Mouse (Mus musculus) midbrain, embryonic 13.5 days (tissue): ENCODE measurements at regions not wholly inside any gene's neighbourhood (a gene's known extent, or its start where the extent isn't known, plus 50 kb on each side); places are given as distances from the start of the nearest gene placed in this dataset.

ENCODE experiments used
- ATAC-seq: fragments of 200-750 bp; cut with Nextera tagmentation; 2 replicates; pipeline ENCODE4 v1.8.0; 2017; ENCODE audit warnings: mild to moderate bottlenecking, moderate TSS enrichment, moderate library complexity
- H3K27ac ChIP-seq: fragments of 300-500 bp; sonication (generic); 2 replicates; pipeline ENCODE4 v1.5.1; 2015; ENCODE audit warnings: inconsistent platforms, mild to moderate bottlenecking, moderate library complexity
- H3K27me3 ChIP-seq: fragments of 300-500 bp; sonication (generic); 2 replicates; pipeline ENCODE4 v1.6.1; 2015; ENCODE audit warnings: mild to moderate bottlenecking, inconsistent platforms
- H3K36me3 ChIP-seq: fragments of 300-500 bp; sonication (generic); 2 replicates; pipeline ENCODE4 v1.6.1; 2015; ENCODE audit warnings: mild to moderate bottlenecking, inconsistent platforms
- H3K4me1 ChIP-seq: fragments of 300-500 bp; sonication (generic); replicated peaks from 2 replicates; pipeline ENCODE4 v1.6.1; 2015; ENCODE audit warnings: inconsistent platforms
- H3K4me2 ChIP-seq: fragments of 300-500 bp; sonication (generic); replicated peaks from 2 replicates; pipeline ENCODE4 v1.6.1; 2015; ENCODE audit warnings: moderate library complexity, mild to moderate bottlenecking, inconsistent platforms
- H3K4me3 ChIP-seq: fragments of 300-500 bp; sonication (generic); replicated peaks from 2 replicates; pipeline ENCODE4 v1.5.1; 2015; ENCODE audit warnings: mild to moderate bottlenecking, inconsistent platforms
- H3K9ac ChIP-seq: fragments of 300-500 bp; sonication (generic); replicated peaks from 2 replicates; pipeline ENCODE4 v1.6.1; 2015; ENCODE audit warnings: mild to moderate bottlenecking, inconsistent platforms
- H3K9me3 ChIP-seq: fragments of 300-500 bp; sonication (generic); 2 replicates; pipeline ENCODE4 v1.6.1; 2016; ENCODE audit warnings: mild to moderate bottlenecking, inconsistent platforms
- WGBS: fragments of 180-500 bp; shearing (Covaris S2); methylation state at CpG from one replicate; pipeline ENCODE4 v1.1.7; 2015; 5-methylcytosine and 5-hydroxymethylcytosine counted together

- no peaks in the 10 kb centered on the region for H3K9me3 ChIP-seq
- H3K4me1 ChIP-seq: no peaks in the 10 kb centered on the region; the same call in 1 of the 2 replicates
- no peak overlapping the region for H3K9ac ChIP-seq
- no peak overlapping the region for H3K27ac ChIP-seq
- WGBS: 87% methylated on average over 5 of the region's 5 CpGs
- no peaks in the 10 kb centered on the region for H3K36me3 ChIP-seq
- no peak overlapping the region for H3K4me2 ChIP-seq
- 0 out of 2 replicates have a peak, but pooled peaks cover 4% of the 10 kb centered on the region for H3K27me3 ChIP-seq
- no peak overlapping the region for H3K4me3 ChIP-seq
- ATAC-seq: no peak
Measured at GRCm38 (mm10) chr14:24803001-24803655, 316.2 kb downstream of the Rps24 start.

- no peak overlapping the region for H3K9ac ChIP-seq
- H3K4me2 ChIP-seq: no peak overlapping the region
- ATAC-seq: no peak
- H3K27ac ChIP-seq: no peak overlapping the region
- peaks cover 6% of the 10 kb centered on the region for H3K4me1 ChIP-seq
- H3K27me3 ChIP-seq: no peaks in the 10 kb centered on the region
- H3K36me3 ChIP-seq: no peaks in the 10 kb centered on the region
- 22% methylated on average over 7 of the region's 7 CpGs for WGBS
- H3K9me3 ChIP-seq: no peaks in the 10 kb centered on the region
- no peak overlapping the region for H3K4me3 ChIP-seq
Measured at GRCm38 (mm10) chr14:24807061-24807460, 320.1 kb downstream of the Rps24 start.

GRCm38 (mm10) chr14:24822876-24823567 lies 336.1 kb downstream of the Rps24 start:
- no peak overlapping the region for H3K4me3 ChIP-seq
- H3K4me2 ChIP-seq: no peak overlapping the region
- no peaks in the 10 kb centered on the region for H3K9me3 ChIP-seq
- WGBS: 85% methylated on average over 13 of the region's 13 CpGs
- H3K9ac ChIP-seq: no peak overlapping the region
- peaks cover 55% of the 10 kb centered on the region for H3K4me1 ChIP-seq
- H3K27me3 ChIP-seq: no peaks in the 10 kb centered on the region
- H3K27ac ChIP-seq: no peak overlapping the region
- no peak for ATAC-seq
- no peaks in the 10 kb centered on the region for H3K36me3 ChIP-seq

- H3K4me3 ChIP-seq: no peak overlapping the region
- H3K9me3 ChIP-seq: no peaks in the 10 kb centered on the region
- H3K36me3 ChIP-seq: no peaks in the 10 kb centered on the region
- H3K27me3 ChIP-seq: no peaks in the 10 kb centered on the region
- H3K4me1 ChIP-seq: peaks cover 68% of the 10 kb centered on the region
- H3K4me2 ChIP-seq: no peak overlapping the region
- ATAC-seq: no peak
- no peak overlapping the region for H3K9ac ChIP-seq
- H3K27ac ChIP-seq: peak overlapping the region; percentile 96
- 5% methylated on average over 2 of the region's 2 CpGs for WGBS
Measured at GRCm38 (mm10) chr14:24824351-24824750, 337.4 kb downstream of the Rps24 start.

GRCm38 (mm10) chr14:24825722-24826386 lies 338.9 kb downstream of the Rps24 start:
- Histone ChIP-seq H3K4me3 (no peak overlapping the region), H3K27me3 (no peaks in the 10 kb centered on the region), H3K27ac (peak overlapping the region; percentile 96), H3K9me3 (no peaks in the 10 kb centered on the region), H3K9ac (no peak overlapping the region), H3K4me2 (peak overlapping the region; percentile 32; the same call in 1 of the 2 replicates), H3K4me1 (peaks cover 70% of the 10 kb centered on the region), H3K36me3 (no peaks in the 10 kb centered on the region)
- ATAC-seq: no peak
- 26% methylated on average over 11 of the region's 11 CpGs for WGBS

- peaks cover 74% of the 10 kb centered on the region for H3K4me1 ChIP-seq
- no peak overlapping the region for H3K4me3 ChIP-seq
- peak overlapping the region; percentile 32 for H3K4me2 ChIP-seq
- H3K9me3 ChIP-seq: no peaks in the 10 kb centered on the region
- no peaks in the 10 kb centered on the region for H3K27me3 ChIP-seq
- peak; percentile 69 for ATAC-seq
- H3K9ac ChIP-seq: 0 out of 2 replicates have a peak overlapping the region, but pooled peaks have one; percentile 53
- H3K27ac ChIP-seq: peak overlapping the region; percentile 96
- WGBS: 3% methylated on average over 13 of the region's 13 CpGs
- H3K36me3 ChIP-seq: no peaks in the 10 kb centered on the region
Measured at GRCm38 (mm10) chr14:24826471-24827337, 339.8 kb downstream of the Rps24 start.

- Histone ChIP-seq H3K27ac (peak overlapping the region; percentile 96), H3K4me3 (no peak overlapping the region), H3K4me1 (peaks cover 76% of the 10 kb centered on the region), H3K27me3 (no peaks in the 10 kb centered on the region), H3K9me3 (no peaks in the 10 kb centered on the region), H3K36me3 (no peaks in the 10 kb centered on the region), H3K4me2 (peak overlapping the region; percentile 32), H3K9ac (peak overlapping the region; percentile 53)
- ATAC-seq: peak; percentile 81
- 4% methylated on average over 8 of the region's 8 CpGs for WGBS
Measured at GRCm38 (mm10) chr14:24827381-24828031, 340.6 kb downstream of the Rps24 start.

- no peak overlapping the region for H3K9ac ChIP-seq
- ATAC-seq: no peak
- H3K4me3 ChIP-seq: no peak overlapping the region
- H3K9me3 ChIP-seq: no peaks in the 10 kb centered on the region
- no peak overlapping the region for H3K4me2 ChIP-seq
- WGBS: 49% methylated on average over 6 of the region's 6 CpGs
- peak overlapping the region; percentile 96 for H3K27ac ChIP-seq
- peaks cover 79% of the 10 kb centered on the region for H3K4me1 ChIP-seq
- no peaks in the 10 kb centered on the region for H3K36me3 ChIP-seq
- no peaks in the 10 kb centered on the region for H3K27me3 ChIP-seq
Measured at GRCm38 (mm10) chr14:24829001-24829400, 342.1 kb downstream of the Rps24 start.

GRCm38 (mm10) chr14:24833211-24833610 lies 346.3 kb downstream of the Rps24 start:
- Histone ChIP-seq H3K27ac (0 out of 2 replicates have a peak overlapping the region, but pooled peaks have one; percentile 3), H3K4me3 (no peak overlapping the region), H3K9ac (no peak overlapping the region), H3K4me1 (peaks cover 51% of the 10 kb centered on the region), H3K4me2 (no peak overlapping the region), H3K9me3 (no peaks in the 10 kb centered on the region), H3K27me3 (no peaks in the 10 kb centered on the region), H3K36me3 (no peaks in the 10 kb centered on the region)
- peak; percentile 64; the same call in 1 of the 2 replicates for ATAC-seq
- 13% methylated on average over 2 of the region's 2 CpGs for WGBS

GRCm38 (mm10) chr14:24838219-24838618 lies 351.3 kb downstream of the Rps24 start:
- Histone ChIP-seq H3K36me3 (no peaks in the 10 kb centered on the region), H3K9ac (no peak overlapping the region), H3K4me3 (no peak overlapping the region), H3K9me3 (no peaks in the 10 kb centered on the region), H3K27ac (no peak overlapping the region), H3K27me3 (peaks cover 4% of the 10 kb centered on the region; the same call in 1 of the 2 replicates), H3K4me2 (no peak overlapping the region), H3K4me1 (peaks cover 54% of the 10 kb centered on the region)
- 88% methylated on average over 4 of the region's 4 CpGs for WGBS
- ATAC-seq: no peak

GRCm38 (mm10) chr14:24839056-24839455 lies 352.1 kb downstream of the Rps24 start:
- Histone ChIP-seq H3K9me3 (no peaks in the 10 kb centered on the region), H3K4me3 (no peak overlapping the region), H3K36me3 (no peaks in the 10 kb centered on the region), H3K4me2 (no peak overlapping the region), H3K9ac (no peak overlapping the region), H3K27ac (no peak overlapping the region), H3K27me3 (peaks cover 4% of the 10 kb centered on the region; the same call in 1 of the 2 replicates), H3K4me1 (peaks cover 50% of the 10 kb centered on the region)
- no peak for ATAC-seq
- WGBS: 77% methylated on average over 4 of the region's 4 CpGs
